Mouse (Mus musculus) thymus, postnatal 10 days (tissue): Measurements from ENCODE around the gene Fam178b.

Source experiments
- DNase-seq, 2 experiments: peaks; one replicate each; pipeline ENCODE4 v3.0.0; 2021; ENCODE audit warnings: low spot score in 2 of 2

Gene Fam178b

GRCm38 (mm10) chr1:36524058-36524457, 158.9 kb downstream of the Fam178b start:
- DNase-seq, result no peak

GRCm38 (mm10) chr1:36523332-36524013, 159.5 kb downstream of the Fam178b start:
- DNase-seq, result no peak

- no peak for DNase-seq
Measured at GRCm38 (mm10) chr1:36522210-36522609, 160.8 kb downstream of the Fam178b start.

- no peak for DNase-seq
Measured at GRCm38 (mm10) chr1:36519626-36520025, 163.4 kb downstream of the Fam178b start.

- no peak for DNase-seq
Measured at GRCm38 (mm10) chr1:36518259-36518658, 164.7 kb downstream of the Fam178b start.

GRCm38 (mm10) chr1:36513718-36514117, 169.3 kb downstream of the Fam178b start:
- DNase-seq, result no peak

- no peak for DNase-seq
Measured at GRCm38 (mm10) chr1:36513310-36513709, 169.7 kb downstream of the Fam178b start.

- DNase-seq, result no peak
Measured at GRCm38 (mm10) chr1:36512966-36513280, 170.1 kb downstream of the Fam178b start.
